Mouse (Mus musculus) T-helper 17 cell (primary cell): ENCODE measurements around the gene Gm8720.
"Not testable (repeated sequence)": the region's sequence is repeated elsewhere in the genome, so short reads cannot be mapped to it uniquely, and the experiment has no call there.

Experiments used
- in situ Hi-C, 2 experiments: fragments of 300-600 bp; cut with MboI, MseI; formaldehyde crosslinking; loops; 1 replicate in 1 of 2; 2 replicates in 1 of 2; pipeline ENCODE4 v1.15.1; 2025; ENCODE audit warnings: high pct_unique_total_duplicates in 2 of 2

Gm8720 gene

DNA sequence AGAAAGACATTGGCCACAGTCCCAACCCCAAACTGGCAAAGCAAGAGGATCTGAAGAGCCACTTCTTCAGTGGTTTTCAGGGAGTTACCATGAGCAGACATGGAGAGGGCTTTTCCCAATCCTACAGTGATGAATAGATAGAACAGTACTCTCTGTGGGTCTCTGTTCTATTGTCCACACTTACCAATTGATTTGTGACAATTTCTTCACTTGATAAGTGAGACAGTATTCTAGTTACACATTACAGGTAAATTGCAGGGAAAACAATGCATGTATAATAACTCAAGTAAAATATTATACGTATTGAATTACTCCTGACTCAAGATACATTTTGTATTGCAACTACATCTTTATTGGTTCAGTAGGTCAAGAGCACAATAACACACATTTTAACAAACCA, at the start of gene Gm8720:
Gene Gm8720 (minus strand): TSS at position 101 of the 400 bp plus-strand sequence.
- in situ Hi-C loops = not testable (repeated sequence)

DNA sequence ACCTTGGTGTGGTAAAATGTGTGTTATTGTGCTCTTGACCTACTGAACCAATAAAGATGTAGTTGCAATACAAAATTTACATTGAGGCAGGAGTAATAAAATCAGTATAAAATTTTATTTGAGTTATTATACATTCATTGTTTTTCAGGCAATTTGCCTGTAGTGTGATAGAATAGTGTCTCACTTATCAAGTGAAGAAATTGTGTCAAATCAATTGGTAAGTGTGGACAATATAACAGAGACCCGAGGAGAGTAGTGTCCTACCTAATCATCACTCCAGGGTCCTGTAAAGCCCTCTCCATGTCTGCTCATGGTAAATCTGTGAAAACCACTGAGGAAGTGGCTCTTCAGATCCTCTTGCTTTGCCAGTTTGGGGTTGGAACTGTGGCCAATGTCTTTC, 12.0 kb downstream of the Gm8720 start, which contains the start of gene Vmn1r163:
Gene Vmn1r163 (plus strand): TSS at position 301 of the 400 bp plus-strand sequence.
- in situ Hi-C loops = not testable (repeated sequence)

DNA sequence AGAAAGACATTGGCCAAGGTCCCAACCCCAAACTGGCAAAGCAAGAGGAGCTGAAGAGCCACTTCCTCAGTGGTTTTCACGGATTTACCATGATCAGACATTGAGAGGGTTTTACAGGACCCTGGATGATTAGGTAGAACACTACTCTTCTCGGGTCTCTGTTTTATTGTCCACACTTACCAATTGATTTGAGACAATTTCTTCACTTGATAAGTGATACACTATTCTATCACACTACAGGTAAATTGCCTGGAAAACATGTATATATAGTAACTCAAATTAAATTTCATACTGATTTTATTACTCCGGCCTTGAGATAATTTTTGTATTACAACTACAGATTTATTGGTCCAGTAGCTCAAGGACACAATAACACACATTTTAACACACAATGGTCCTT, 47.4 kb downstream of the Gm8720 start, which contains the start of gene Gm4216:
Gene Gm4216 (minus strand): TSS at position 101 of the 400 bp plus-strand sequence.
- in situ Hi-C loops = not testable (repeated sequence)
